Mouse (Mus musculus): ENCODE results near the gene Tmem14c.

The Tmem14c gene

DNA sequence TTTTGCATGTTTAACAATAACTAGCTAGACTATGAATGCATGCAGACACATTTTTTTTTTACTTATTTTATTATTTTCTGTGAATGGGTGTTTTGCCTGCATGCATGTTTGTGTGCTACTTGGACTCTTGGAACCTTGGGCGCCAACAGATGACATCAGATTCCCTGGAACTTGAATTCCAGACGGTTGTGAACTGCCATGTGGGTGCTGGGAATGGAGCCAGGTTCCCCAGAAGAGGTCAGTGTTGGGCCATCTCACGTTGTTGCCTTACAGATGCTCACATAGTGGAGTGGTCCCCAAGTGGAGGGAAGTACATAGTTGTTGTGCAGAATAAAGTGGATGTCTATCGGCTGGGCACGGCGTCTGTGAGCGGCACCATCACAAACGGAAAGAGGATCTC lies 7.1 kb upstream of the Tmem14c start:
- DNase-seq (ENCODE audit: low read depth) = no peak

DNA sequence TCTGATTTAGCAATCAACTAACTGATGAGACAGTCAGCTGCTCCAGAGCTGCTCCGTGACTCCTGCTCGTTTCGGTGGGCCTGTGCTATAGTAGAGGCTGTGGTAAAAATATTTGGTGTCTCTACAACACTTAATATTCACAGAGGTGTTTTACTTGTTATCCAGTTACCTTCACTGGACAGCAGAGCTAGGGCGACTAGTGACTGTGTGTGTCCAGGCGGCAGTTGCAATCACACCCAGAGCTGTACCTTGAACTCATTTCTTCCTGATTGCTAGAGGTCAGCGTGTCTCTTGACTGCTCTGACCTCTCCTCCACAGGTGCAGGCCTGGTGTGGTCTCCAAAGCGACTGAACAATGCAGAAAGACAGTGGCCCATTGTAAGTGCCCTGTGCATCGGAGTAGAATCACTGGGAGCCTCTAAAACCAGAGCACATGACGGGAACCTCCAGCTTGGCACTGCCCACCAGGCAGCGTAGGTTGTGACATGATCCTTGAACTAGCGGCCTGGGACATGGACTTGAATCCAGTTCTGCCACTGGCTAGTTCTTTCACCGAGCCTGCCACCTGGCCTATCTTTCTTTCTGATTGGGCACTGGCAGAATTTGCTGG lies 809 bp downstream of the Tmem14c start:
- peak; percentile 10 for DNase-seq (ENCODE audit: low read depth)

GRCm38 (mm10) chr13:41017832-41018231 lies 1.7 kb downstream of the Tmem14c start:
- peak; percentile 12 for DNase-seq (ENCODE audit: low read depth)

- no peak for DNase-seq (ENCODE audit: low read depth)
Measured at GRCm38 (mm10) chr13:41018236-41018635, 2.1 kb downstream of the Tmem14c start.

DNA sequence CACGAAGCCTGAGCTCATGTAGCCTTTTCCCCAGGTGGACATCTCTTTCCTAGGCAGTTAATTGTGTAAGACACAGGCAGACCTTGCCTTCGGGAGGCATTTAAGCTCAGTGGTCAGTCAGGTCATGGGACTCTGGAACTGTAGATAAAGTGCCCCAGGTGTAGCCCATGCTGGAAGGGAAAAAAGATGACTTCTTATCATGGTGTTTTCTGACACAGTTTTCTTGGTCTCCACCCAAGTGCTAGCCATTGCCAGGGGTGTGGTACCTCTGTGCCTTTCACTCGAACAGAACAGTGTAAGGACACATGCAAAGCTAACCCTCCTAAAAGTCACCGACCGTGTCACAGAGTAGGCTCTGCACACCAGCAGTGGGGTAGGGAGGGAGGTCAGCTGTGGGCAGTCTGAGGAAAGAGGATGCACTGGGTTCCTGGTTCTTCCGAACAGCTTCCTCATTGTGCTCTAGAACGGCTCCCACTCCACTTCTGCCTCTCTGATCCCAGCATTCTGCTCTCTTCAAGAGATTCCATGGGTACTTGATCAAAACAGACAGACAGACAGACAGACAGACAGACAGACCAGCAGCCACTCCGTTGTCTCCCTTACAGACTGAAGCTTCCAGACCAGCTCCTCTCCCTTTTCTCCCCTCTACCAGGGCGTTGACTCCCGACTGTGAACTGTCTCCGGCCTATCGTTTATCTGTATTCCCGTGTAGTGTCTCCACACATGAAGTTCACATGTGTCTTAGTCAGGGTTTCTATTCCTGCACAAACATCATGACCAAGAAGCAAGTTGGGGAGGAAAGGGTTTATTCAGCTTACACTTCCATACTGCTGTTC lies 2.9 kb downstream of the Tmem14c start:
- no peak for DNase-seq (ENCODE audit: low read depth)

DNA sequence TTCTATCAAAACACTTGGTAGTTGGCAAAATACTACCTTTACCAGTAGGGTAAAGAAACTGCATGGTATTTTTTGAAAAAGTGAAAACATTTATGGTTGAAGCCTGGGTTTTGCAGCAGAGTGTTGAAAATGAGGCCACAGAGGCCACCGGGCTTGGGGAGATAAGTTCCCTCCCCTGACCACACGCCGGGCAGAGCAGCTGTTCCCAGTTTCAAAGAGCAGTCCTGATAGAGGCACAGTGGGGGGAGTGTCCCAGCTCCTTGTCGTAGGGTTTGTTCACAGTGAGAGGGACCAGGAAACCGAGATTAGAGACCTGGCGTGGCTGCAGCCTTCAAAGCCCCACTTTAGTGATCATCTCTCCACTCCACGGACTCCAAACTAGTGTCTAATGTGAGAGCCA lies 4.4 kb downstream of the Tmem14c start:
- no peak for DNase-seq (ENCODE audit: low read depth)

DNA sequence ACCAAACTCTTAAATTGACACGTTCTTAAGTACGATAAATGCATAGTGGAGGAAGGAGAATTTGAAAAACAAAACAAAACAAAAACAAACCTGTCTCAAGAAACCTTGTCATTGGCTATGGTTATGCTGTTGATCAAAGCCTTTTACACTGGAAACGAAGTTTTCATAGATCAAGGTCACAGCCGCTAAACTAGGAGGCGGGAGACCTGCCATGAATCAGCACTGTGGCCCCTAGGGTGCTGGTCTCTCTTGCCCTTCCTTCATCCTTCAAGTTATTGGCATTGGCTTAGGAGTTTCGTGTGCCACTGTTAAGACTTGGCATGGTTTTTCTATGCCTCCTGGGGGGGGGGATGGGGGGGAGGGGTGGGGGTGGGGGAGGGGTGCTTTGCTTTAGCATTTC lies 5.5 kb downstream of the Tmem14c start:
- no peak for DNase-seq (ENCODE audit: low read depth)

DNA sequence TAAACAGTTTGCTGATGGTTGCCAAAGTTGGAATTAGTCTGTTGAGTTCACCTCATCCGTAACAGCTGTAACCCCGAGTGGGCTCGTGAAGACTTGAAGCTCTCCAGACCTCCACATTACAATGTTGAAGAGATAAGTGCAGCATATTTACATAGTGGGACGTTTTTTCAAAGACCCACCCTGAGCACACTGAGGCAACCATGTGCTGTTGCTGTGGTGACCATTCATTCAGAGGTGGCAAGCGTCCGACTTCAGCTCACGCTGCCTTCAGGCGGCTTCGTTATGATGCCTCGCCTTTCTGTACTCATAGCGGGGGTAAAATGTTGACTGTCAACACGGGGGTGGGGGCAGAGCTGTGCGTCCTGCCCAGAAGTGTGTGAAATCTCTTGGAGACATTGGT lies 6.0 kb downstream of the Tmem14c start:
- DNase-seq (ENCODE audit: low read depth) = no peak

GRCm38 (mm10) chr13:41030098-41030497 lies 14.0 kb downstream of the Tmem14c start:
- DNase-seq (ENCODE audit: low read depth) = no peak

- no peak for DNase-seq (ENCODE audit: low read depth)
Measured at GRCm38 (mm10) chr13:41042511-41042910, 26.4 kb downstream of the Tmem14c start.

DNA sequence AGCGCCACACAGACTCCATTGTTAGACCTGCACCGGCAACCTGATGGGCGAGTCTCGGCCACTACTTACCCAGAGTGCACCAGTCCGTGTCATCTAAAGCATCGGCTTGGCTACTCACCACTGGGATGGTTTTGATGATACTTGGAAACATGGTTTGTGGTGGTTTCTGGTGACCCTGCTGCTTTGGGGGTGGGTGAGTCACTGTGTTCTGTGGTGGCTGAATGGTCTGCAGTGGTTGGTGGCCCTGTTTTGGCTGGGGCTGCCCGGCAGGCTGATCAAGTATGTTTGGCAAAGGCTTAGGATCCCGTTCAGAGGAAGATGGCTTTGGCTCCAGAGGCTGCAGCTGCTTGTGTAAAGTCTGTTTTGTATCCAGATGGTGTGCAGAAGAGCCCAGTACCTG lies 29.8 kb downstream of the Tmem14c start:
- no peak for DNase-seq (ENCODE audit: low read depth)

DNA sequence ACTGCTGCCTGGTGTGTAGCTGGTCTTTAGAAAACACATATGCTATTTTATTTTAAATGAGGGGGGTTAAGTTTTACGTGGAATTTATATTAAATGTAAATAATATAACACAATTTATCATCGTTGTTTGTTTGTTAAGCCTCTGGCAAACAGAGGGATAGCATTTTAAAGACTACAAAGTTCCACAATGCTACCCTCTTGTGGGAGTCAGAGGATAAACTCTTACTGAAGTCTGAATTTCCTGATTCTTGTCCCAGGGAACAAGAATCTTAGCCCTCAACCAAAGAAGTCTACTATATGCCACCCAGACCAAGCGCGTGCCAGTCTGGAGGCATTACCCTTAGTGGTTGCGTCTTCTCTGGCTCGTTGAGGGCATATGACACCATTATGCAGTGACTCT lies 31.2 kb downstream of the Tmem14c start:
- DNase-seq (ENCODE audit: low read depth) = no peak

DNA sequence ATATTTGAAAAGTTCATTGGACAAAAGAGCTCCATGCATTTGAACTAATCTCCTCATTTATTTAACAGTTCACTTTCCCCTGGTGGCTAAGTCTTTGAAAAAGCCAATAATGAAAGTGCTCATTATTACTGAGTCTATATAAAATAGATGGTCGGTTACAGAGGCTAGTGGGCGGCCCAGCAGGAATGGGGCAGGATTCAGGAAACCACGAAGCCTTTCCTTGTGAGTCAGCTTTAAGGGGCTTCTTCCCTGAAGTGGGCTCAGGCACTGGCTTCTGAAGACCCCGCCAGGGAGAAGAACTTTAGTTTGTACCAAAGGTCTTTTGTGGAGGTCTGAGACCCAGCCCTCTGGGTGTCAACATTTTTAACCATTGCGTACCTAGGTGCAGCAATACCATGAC lies 35.9 kb downstream of the Tmem14c start:
- DNase-seq (ENCODE audit: low read depth) = no peak

GRCm38 (mm10) chr13:41067618-41068017 lies 51.5 kb downstream of the Tmem14c start:
- no peak for DNase-seq (ENCODE audit: low read depth)

DNA sequence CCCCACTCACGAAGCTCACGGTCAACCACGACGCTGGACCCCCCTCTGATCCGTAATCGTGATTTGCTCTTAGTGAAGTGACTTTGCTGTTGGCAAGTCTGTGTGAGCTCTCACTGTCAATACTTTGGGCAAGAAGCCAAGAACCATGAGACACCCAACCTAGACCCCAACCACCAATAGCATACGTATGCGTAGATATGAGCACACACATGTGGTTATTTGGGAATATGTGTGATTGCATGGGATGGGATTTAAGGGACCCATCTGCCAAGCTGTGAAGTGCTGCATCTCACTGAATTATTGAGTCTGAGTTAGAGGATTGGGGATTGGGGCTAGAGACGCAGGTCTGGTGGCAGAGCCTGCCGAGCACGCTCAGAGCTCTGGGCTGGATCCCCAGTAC lies 55.5 kb downstream of the Tmem14c start:
- no peak for DNase-seq (ENCODE audit: low read depth)

Measured in naive thymus-derived CD4-positive, alpha-beta T cell, adult 2 months (primary cell).